Mouse (Mus musculus) heart, embryonic 15.5 days (tissue): Measurements from ENCODE around the gene Cs. TPM values are rescaled to one million over a fixed set of nuclear protein-coding genes. Genes with fewer than 3 reads are reported as not detected.
A peak's percentile ranks its signal among the peaks of the same experiment; 100 is the strongest.

ENCODE experiments used
- ATAC-seq: fragments of 200-750 bp; cut with Nextera tagmentation; replicated peaks from 2 replicates; pipeline ENCODE4 v1.8.0; 2017; ENCODE audit warnings: low read depth, moderate TSS enrichment; ENCODE audit not compliant: insufficient number of reproducible peaks, insufficient read depth, low FRiP score
- H3K27ac ChIP-seq: fragments of 300-500 bp; sonication (generic); 2 replicates; pipeline ENCODE4 v1.5.1; 2015; ENCODE audit warnings: mild to moderate bottlenecking, inconsistent platforms
- H3K27me3 ChIP-seq: fragments of 300-500 bp; sonication (generic); 2 replicates; pipeline ENCODE4 v1.6.1; 2015; ENCODE audit warnings: inconsistent platforms
- H3K36me3 ChIP-seq: fragments of 300-500 bp; sonication (generic); 2 replicates; pipeline ENCODE4 v1.6.1; 2015; ENCODE audit warnings: mild to moderate bottlenecking, inconsistent platforms
- H3K4me1 ChIP-seq: fragments of 300-500 bp; sonication (generic); replicated peaks from 2 replicates; pipeline ENCODE4 v1.6.1; 2015; ENCODE audit warnings: inconsistent platforms
- H3K4me2 ChIP-seq: fragments of 300-500 bp; sonication (generic); 2 replicates; pipeline ENCODE4 v1.6.1; 2015; ENCODE audit warnings: inconsistent platforms, mild to moderate bottlenecking, moderate library complexity
- H3K4me3 ChIP-seq: fragments of 300-500 bp; sonication (generic); 2 replicates; pipeline ENCODE4 v1.5.1; 2015; ENCODE audit warnings: mild to moderate bottlenecking, inconsistent platforms
- H3K9ac ChIP-seq: fragments of 300-500 bp; sonication (generic); 2 replicates; pipeline ENCODE4 v1.6.1; 2015; ENCODE audit warnings: mild to moderate bottlenecking, inconsistent platforms
- H3K9me3 ChIP-seq: fragments of 300-500 bp; sonication (generic); replicated peaks from 2 replicates; pipeline ENCODE4 v1.6.1; 2016; ENCODE audit warnings: inconsistent platforms
- WGBS: fragments of 180-500 bp; shearing (Covaris S2); methylation state at CpG from one replicate; pipeline ENCODE4 v1.1.7; 2015; ENCODE audit warnings: mixed read lengths; 5-methylcytosine and 5-hydroxymethylcytosine counted together
- polyA plus RNA-seq: library from polyadenylated mRNA; unstranded; fragments of >200 nt; fragmentation: Nextera tagmentation; extraction: Ambion mirVana; gene quantifications from 2 replicates; pipeline ENCODE4 v1.2.1, GENCODE M21; 2015

Gene Cs
- polyA plus RNA-seq, 1 experiment from 2014 or later = 448 TPM

DNA sequence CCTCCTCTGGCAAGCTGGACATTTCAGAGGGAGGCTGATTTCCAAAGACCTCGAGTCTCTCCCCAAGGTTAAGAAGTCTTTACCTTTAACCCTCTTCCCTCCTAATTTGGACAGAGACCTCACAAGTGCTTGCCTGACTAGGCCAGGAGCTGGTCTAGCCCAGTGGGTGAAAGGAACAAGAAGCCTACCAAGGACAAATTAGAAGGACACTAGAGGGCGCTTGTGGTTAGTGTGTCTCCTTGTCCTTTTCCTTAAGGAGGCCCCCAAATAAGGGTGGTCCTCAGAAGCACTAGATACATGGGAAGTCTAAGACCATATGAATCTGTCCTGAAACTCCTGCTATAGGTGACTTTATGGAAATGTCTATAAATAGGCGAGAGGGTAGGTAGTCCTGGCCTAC lies 25.0 kb downstream of the Cs start:
- peak overlapping the region; percentile 24; the same call in 1 of the 2 replicates for H3K27ac ChIP-seq
- H3K4me2 ChIP-seq = no peak overlapping the region
- H3K9ac ChIP-seq = no peak overlapping the region
- H3K27me3 ChIP-seq = no peaks in the 10 kb centered on the region
- peaks cover 8% of the 10 kb centered on the region; the same call in 1 of the 2 replicates for H3K4me1 ChIP-seq
- peaks cover 77% of the 10 kb centered on the region for H3K36me3 ChIP-seq
- ATAC-seq = no peak
- no peaks in the 10 kb centered on the region for H3K9me3 ChIP-seq
- H3K4me3 ChIP-seq = no peak overlapping the region
- 39% methylated on average over 3 of the region's 3 CpGs for WGBS

DNA sequence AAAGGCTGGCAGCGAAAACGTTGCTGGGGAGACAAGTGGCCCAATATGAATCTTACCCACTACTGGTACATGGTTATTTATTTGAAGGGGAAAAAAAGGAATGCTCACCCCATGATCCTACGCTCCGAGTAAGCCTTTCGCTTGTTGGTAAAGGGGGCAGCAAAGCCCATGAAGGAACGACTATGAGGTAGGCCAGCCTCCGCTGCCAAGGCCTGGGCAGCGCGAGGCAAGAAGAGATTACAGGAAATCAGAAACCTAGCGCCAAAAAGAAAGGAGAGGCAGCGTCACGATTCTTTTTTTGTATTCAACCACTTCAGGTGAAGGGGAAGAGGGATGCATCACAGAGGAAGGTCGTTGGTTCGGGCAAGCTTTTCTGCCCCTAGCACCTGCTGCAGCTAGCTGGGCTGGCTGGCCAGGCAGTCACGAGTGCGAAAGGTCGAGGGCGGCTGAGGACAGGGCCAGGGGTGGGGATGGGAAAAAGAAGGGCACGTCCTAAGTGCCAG lies 30.4 kb downstream of the Cs start:
- H3K27me3 ChIP-seq = no peaks in the 10 kb centered on the region
- ATAC-seq = no peak
- no peaks in the 10 kb centered on the region for H3K9me3 ChIP-seq
- H3K9ac ChIP-seq = peak overlapping the region; percentile 67
- WGBS = 11% methylated on average over 19 of the region's 19 CpGs
- peaks cover 18% of the 10 kb centered on the region for H3K4me1 ChIP-seq
- H3K27ac ChIP-seq = peak overlapping the region; percentile 96
- peak overlapping the region; percentile 67 for H3K4me3 ChIP-seq
- peak overlapping the region; percentile 94 for H3K4me2 ChIP-seq
- peaks cover 23% of the 10 kb centered on the region for H3K36me3 ChIP-seq

- Histone ChIP-seq H3K4me2 (peak within 1 kb of the TSS; percentile 94), H3K36me3 (peaks cover 16% of the 10 kb centered on the region), H3K9me3 (no peaks in the 10 kb centered on the region), H3K27me3 (no peaks in the 10 kb centered on the region), H3K27ac (peak within 1 kb of the TSS; percentile 96), H3K9ac (peak within 1 kb of the TSS; percentile 67), H3K4me1 (peaks cover 23% of the 10 kb centered on the region), H3K4me3 (peak within 1 kb of the TSS; percentile 67)
- WGBS = under 1% methylated on average over 84 of the region's 87 CpGs
- peak; percentile 95 for ATAC-seq
Observed at GRCm38 (mm10) chr10:128368402-128369217, 31.1 kb downstream of the Cs start, which contains the start of gene Coq10a. Gene Coq10a (minus strand): TSS chr10:128368997.

DNA sequence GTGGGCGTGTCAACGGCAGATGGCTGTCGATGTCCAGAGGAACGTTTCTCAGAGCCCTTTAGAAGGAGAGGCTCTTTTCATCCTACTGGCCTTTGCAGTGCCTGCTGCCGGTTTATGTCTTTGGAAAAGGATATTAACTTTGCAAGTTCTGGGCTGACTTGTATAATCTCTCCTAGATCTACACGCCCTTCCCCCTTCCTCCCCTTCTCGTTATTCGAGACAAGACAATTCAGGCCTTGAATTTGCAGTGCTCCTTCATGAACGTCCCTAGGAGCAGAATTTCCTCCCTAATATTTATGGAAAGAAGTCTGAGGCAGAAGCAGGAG lies 31.6 kb downstream of the Cs start:
- H3K36me3 ChIP-seq = peaks cover 11% of the 10 kb centered on the region
- H3K4me2 ChIP-seq = peak overlapping the region; percentile 94
- peak overlapping the region; percentile 96 for H3K27ac ChIP-seq
- H3K4me1 ChIP-seq = peaks cover 23% of the 10 kb centered on the region
- peak overlapping the region; percentile 67 for H3K4me3 ChIP-seq
- no peaks in the 10 kb centered on the region for H3K9me3 ChIP-seq
- H3K27me3 ChIP-seq = no peaks in the 10 kb centered on the region
- 6% methylated on average over 9 of the region's 9 CpGs for WGBS
- ATAC-seq = no peak
- peak overlapping the region; percentile 67 for H3K9ac ChIP-seq

- 80% methylated on average over 6 of the region's 6 CpGs for WGBS
- Histone ChIP-seq H3K4me3 (peak overlapping the region; percentile 67), H3K27ac (peak overlapping the region; percentile 96), H3K4me1 (peaks cover 23% of the 10 kb centered on the region), H3K9ac (peak overlapping the region; percentile 67; the same call in 1 of the 2 replicates), H3K36me3 (peaks cover 8% of the 10 kb centered on the region), H3K9me3 (no peaks in the 10 kb centered on the region), H3K27me3 (no peaks in the 10 kb centered on the region), H3K4me2 (peak overlapping the region; percentile 94)
- no peak for ATAC-seq
Observed at GRCm38 (mm10) chr10:128369599-128369998, 32.1 kb downstream of the Cs start.

- ATAC-seq = no peak
- Histone ChIP-seq H3K9ac (no peak overlapping the region), H3K27ac (no peak overlapping the region), H3K36me3 (peaks cover 6% of the 10 kb centered on the region), H3K4me1 (peaks cover 23% of the 10 kb centered on the region), H3K4me2 (no peak overlapping the region), H3K27me3 (no peaks in the 10 kb centered on the region), H3K4me3 (no peak overlapping the region), H3K9me3 (no peaks in the 10 kb centered on the region)
- WGBS = 71% methylated on average over 6 of the region's 6 CpGs
Observed at GRCm38 (mm10) chr10:128370021-128370420, 32.5 kb downstream of the Cs start.

GRCm38 (mm10) chr10:128370601-128371000 lies 33.1 kb downstream of the Cs start:
- WGBS = 65% methylated on average over 4 of the region's 4 CpGs
- Histone ChIP-seq H3K27ac (no peak overlapping the region), H3K9ac (no peak overlapping the region), H3K9me3 (no peaks in the 10 kb centered on the region), H3K4me2 (no peak overlapping the region), H3K27me3 (no peaks in the 10 kb centered on the region), H3K4me1 (peaks cover 23% of the 10 kb centered on the region), H3K36me3 (peaks cover under 1% of the 10 kb centered on the region; the same call in 1 of the 2 replicates), H3K4me3 (no peak overlapping the region)
- ATAC-seq = no peak

GRCm38 (mm10) chr10:128372142-128372541 lies 34.6 kb downstream of the Cs start:
- H3K4me1 ChIP-seq = peaks cover 29% of the 10 kb centered on the region
- H3K27me3 ChIP-seq = no peaks in the 10 kb centered on the region
- WGBS = 81% methylated on average over 5 of the region's 5 CpGs
- no peaks in the 10 kb centered on the region for H3K9me3 ChIP-seq
- H3K4me3 ChIP-seq = no peak overlapping the region
- no peak overlapping the region for H3K27ac ChIP-seq
- no peak for ATAC-seq
- no peaks in the 10 kb centered on the region for H3K36me3 ChIP-seq
- no peak overlapping the region for H3K4me2 ChIP-seq
- H3K9ac ChIP-seq = no peak overlapping the region

DNA sequence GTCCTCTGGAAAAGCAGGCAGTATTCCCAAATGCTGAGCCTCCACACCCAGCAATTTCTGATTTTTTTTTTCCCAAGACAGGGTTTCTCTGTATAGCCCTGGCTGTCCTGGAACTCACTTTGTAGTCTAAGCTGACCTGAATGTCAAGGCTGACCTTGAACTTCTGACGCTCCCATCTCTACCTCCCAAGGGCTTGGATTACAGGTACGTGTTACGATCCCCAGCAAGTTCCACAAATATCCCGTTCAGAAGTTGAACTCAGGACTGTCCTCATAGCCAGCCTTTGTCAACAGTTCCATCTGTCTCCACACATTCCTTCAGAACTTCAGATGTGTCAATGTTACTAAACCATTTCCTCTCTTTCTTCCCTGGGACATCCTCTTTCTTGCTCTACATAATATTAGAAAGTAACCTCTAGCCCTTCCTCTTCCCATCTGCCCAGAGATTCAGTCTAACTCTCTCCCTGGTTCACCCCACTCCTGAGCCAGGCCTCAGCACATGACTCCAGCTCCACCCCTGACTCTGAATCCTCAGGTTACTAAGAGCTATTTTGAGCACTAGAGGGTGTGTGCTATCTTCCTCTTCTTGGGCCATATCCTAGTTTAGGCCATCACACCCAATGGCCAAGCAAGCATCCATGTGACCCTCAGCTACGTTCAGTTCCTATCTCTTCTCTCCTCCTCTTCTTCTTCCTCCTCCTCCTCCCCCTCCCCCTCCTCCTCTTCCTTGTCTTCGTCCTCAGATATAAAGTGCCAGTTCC lies 35.6 kb downstream of the Cs start:
- H3K36me3 ChIP-seq = no peaks in the 10 kb centered on the region
- peaks cover 26% of the 10 kb centered on the region for H3K4me1 ChIP-seq
- H3K4me3 ChIP-seq = no peak overlapping the region
- peak overlapping the region; percentile 23 for H3K27ac ChIP-seq
- H3K9ac ChIP-seq = no peak overlapping the region
- ATAC-seq = no peak
- no peaks in the 10 kb centered on the region for H3K27me3 ChIP-seq
- no peaks in the 10 kb centered on the region for H3K9me3 ChIP-seq
- 49% methylated on average over 6 of the region's 6 CpGs for WGBS
- H3K4me2 ChIP-seq = no peak overlapping the region

DNA sequence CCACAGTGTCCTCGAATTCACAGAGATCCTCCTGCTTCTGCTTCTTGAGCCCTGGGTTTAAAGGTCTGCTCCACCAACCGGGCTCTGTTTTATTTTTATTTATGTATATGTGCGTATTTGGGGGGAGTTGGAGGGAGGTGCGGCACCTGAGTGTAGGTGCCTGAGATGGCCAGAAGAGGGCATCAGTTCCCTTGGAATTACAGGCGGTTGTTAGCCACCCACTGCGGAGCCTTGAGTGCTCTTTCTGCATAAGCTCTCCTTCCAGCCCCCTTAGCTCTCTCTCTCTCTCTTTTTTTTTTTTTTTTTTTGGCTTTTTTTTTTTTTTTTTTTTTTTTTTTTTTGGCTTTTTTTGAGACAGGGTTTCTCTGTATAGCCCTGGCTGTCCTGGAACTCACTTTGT lies 36.9 kb downstream of the Cs start:
- Histone ChIP-seq H3K4me2 (no peak overlapping the region), H3K4me1 (peaks cover 34% of the 10 kb centered on the region), H3K27me3 (no peaks in the 10 kb centered on the region), H3K4me3 (no peak overlapping the region), H3K9ac (no peak overlapping the region), H3K27ac (no peak overlapping the region), H3K9me3 (no peaks in the 10 kb centered on the region), H3K36me3 (peaks cover 10% of the 10 kb centered on the region)
- 79% methylated on average over 6 of the region's 6 CpGs for WGBS
- no peak for ATAC-seq

DNA sequence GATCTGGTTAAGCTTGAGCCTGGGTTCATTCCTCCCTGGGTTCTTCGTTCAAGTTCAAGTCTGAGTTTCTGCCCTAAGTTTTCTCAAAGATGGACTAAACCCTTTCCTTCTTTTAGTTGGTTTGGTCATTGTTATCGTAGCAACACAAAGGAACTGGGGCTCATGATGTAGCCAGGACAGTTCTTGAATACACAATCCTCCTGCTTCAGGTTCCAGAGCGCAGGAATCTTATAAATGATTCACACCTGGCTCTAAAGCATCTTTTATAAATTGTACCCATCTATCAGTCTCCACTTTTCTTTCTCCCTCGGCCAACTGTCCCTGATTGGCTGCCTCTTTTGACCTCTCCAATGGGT lies 38.5 kb downstream of the Cs start:
- Histone ChIP-seq H3K9me3 (no peaks in the 10 kb centered on the region), H3K4me3 (peak overlapping the region; percentile 85), H3K4me2 (peak overlapping the region; percentile 90), H3K27me3 (no peaks in the 10 kb centered on the region), H3K4me1 (peaks cover 32% of the 10 kb centered on the region), H3K36me3 (peaks cover 26% of the 10 kb centered on the region), H3K9ac (peak overlapping the region; percentile 98; the same call in 1 of the 2 replicates), H3K27ac (peak overlapping the region; percentile 96)
- ATAC-seq = no peak
- 52% methylated on average over 4 of the region's 4 CpGs for WGBS
